Mouse (Mus musculus) midbrain, embryonic 14.5 days (tissue): ENCODE measurements around the gene Fgf22. TPM values are rescaled to one million over a fixed set of nuclear protein-coding genes. Genes with fewer than 3 reads are reported as not detected.

Experiments used
- ATAC-seq: fragments of 200-750 bp; cut with Nextera tagmentation; 2 replicates; pipeline ENCODE4 v1.8.0; 2017; ENCODE audit warnings: moderate number of reproducible peaks, moderate library complexity; ENCODE audit not compliant: low FRiP score, low TSS enrichment
- DNase-seq: peaks from one replicate; pipeline ENCODE4 v3.0.0-alpha.2; 2015
- H3K27ac ChIP-seq: fragments of 300-500 bp; sonication (generic); replicated peaks from 2 replicates; pipeline ENCODE4 v1.5.1; 2014; ENCODE audit warnings: mild to moderate bottlenecking, low read depth, low read length, moderate library complexity
- H3K27me3 ChIP-seq: fragments of 300-500 bp; sonication (generic); 2 replicates; pipeline ENCODE4 v1.6.1; 2014; ENCODE audit warnings: low read length, control low read depth, mixed read lengths; ENCODE audit not compliant: control insufficient read depth, insufficient read depth
- H3K36me3 ChIP-seq: fragments of 300-500 bp; sonication (generic); 2 replicates; pipeline ENCODE4 v1.6.1; 2014; ENCODE audit warnings: low read length, control low read depth; ENCODE audit not compliant: control insufficient read depth, insufficient read depth
- H3K4me1 ChIP-seq: fragments of 300-500 bp; sonication (generic); 2 replicates; pipeline ENCODE4 v1.6.1; 2014; ENCODE audit warnings: mild to moderate bottlenecking, antibody characterized with exemption, low read length, control low read depth; ENCODE audit not compliant: control insufficient read depth, insufficient read depth
- H3K4me2 ChIP-seq: fragments of 300-500 bp; sonication (generic); 2 replicates; pipeline ENCODE4 v1.6.1; 2014; ENCODE audit warnings: mild to moderate bottlenecking, low read length, moderate library complexity
- H3K4me3 ChIP-seq: fragments of 300-500 bp; sonication (generic); replicated peaks from 2 replicates; pipeline ENCODE4 v1.5.1; 2014; ENCODE audit warnings: low read depth, low read length
- H3K9ac ChIP-seq: fragments of 300-500 bp; sonication (generic); replicated peaks from 2 replicates; pipeline ENCODE4 v1.6.1; 2014; ENCODE audit warnings: mild to moderate bottlenecking, low read length, moderate library complexity
- H3K9me3 ChIP-seq: fragments of 300-500 bp; sonication (generic); 2 replicates; pipeline ENCODE4 v1.6.1; 2016; ENCODE audit warnings: low read length, control low read depth, mixed read lengths; ENCODE audit not compliant: control insufficient read depth
- WGBS: fragments of 180-500 bp; shearing (Covaris S2); extraction: QIAGEN DNeasy Blood & Tissue Kit; methylation state at CpG from one replicate; pipeline ENCODE4 v1.1.7; 2014; 5-methylcytosine and 5-hydroxymethylcytosine counted together
- polyA plus RNA-seq: library from polyadenylated mRNA; unstranded; fragments of >200 nt; fragmentation: Nextera tagmentation; extraction: Ambion mirVana; gene quantifications from 2 replicates; pipeline ENCODE4 v1.2.1, GENCODE M21; 2014

The Fgf22 gene
- polyA plus RNA-seq, 1 experiment from 2014 or later = 0.87 TPM

GRCm38 (mm10) chr10:79712499-79713126 lies 42.3 kb upstream of the Fgf22 start:
- Histone ChIP-seq H3K27me3 (peaks cover 27% of the 10 kb centered on the region), H3K36me3 (peaks cover 38% of the 10 kb centered on the region), H3K4me3 (no peak overlapping the region), H3K4me2 (no peak overlapping the region), H3K9me3 (no peaks in the 10 kb centered on the region), H3K27ac (no peak overlapping the region), H3K4me1 (0 out of 2 replicates have a peak, but pooled peaks cover under 1% of the 10 kb centered on the region), H3K9ac (no peak overlapping the region)
- ATAC-seq (0 out of 2 replicates have a peak, but pooled peaks have one; percentile 17), DNase-seq (peak; percentile 87)
- WGBS = 10% methylated on average over 4 of the region's 6 CpGs

GRCm38 (mm10) chr10:79713163-79713562 lies 41.7 kb upstream of the Fgf22 start:
- no peak overlapping the region for H3K9ac ChIP-seq
- DNase-seq = no peak
- no peak overlapping the region for H3K27ac ChIP-seq
- peaks cover 38% of the 10 kb centered on the region for H3K36me3 ChIP-seq
- WGBS = 47% methylated on average over 1 of the region's 1 CpGs
- H3K4me2 ChIP-seq = no peak overlapping the region
- ATAC-seq = no peak
- H3K4me1 ChIP-seq = 0 out of 2 replicates have a peak, but pooled peaks cover 2% of the 10 kb centered on the region
- H3K27me3 ChIP-seq = peaks cover 33% of the 10 kb centered on the region
- no peaks in the 10 kb centered on the region for H3K9me3 ChIP-seq
- H3K4me3 ChIP-seq = no peak overlapping the region

GRCm38 (mm10) chr10:79714996-79715395 lies 39.9 kb upstream of the Fgf22 start:
- 0 out of 2 replicates have a peak, but pooled peaks cover 2% of the 10 kb centered on the region for H3K4me1 ChIP-seq
- no peak overlapping the region for H3K9ac ChIP-seq
- WGBS = 57% methylated on average over 4 of the region's 4 CpGs
- peaks cover 22% of the 10 kb centered on the region for H3K36me3 ChIP-seq
- no peak overlapping the region for H3K4me3 ChIP-seq
- ATAC-seq = no peak
- no peak for DNase-seq
- no peak overlapping the region for H3K4me2 ChIP-seq
- peaks cover 49% of the 10 kb centered on the region for H3K27me3 ChIP-seq
- H3K27ac ChIP-seq = no peak overlapping the region
- no peaks in the 10 kb centered on the region for H3K9me3 ChIP-seq

GRCm38 (mm10) chr10:79716254-79716987 lies 38.5 kb upstream of the Fgf22 start, which contains the start of gene Hcn2:
Gene Hcn2 (plus strand): TSS chr10:79716634.
- Histone ChIP-seq H3K9ac (peak within 1 kb of the TSS; percentile 70), H3K36me3 (peaks cover 8% of the 10 kb centered on the region), H3K4me3 (peak within 1 kb of the TSS; percentile 57), H3K4me2 (peak within 1 kb of the TSS; percentile 84), H3K27me3 (peaks cover 49% of the 10 kb centered on the region), H3K4me1 (0 out of 2 replicates have a peak, but pooled peaks cover 2% of the 10 kb centered on the region), H3K27ac (0 out of 2 replicates have a peak within 1 kb of the TSS, but pooled peaks have one; percentile 13), H3K9me3 (no peaks in the 10 kb centered on the region)
- ATAC-seq (peak; percentile 51), DNase-seq (peak; percentile 72)
- 1% methylated on average over 61 of the region's 91 CpGs for WGBS

GRCm38 (mm10) chr10:79716988-79717355 lies 37.9 kb upstream of the Fgf22 start:
- Histone ChIP-seq H3K9ac (peak overlapping the region; percentile 70), H3K4me1 (0 out of 2 replicates have a peak, but pooled peaks cover 2% of the 10 kb centered on the region), H3K9me3 (no peaks in the 10 kb centered on the region), H3K36me3 (peaks cover 2% of the 10 kb centered on the region), H3K27me3 (peaks cover 49% of the 10 kb centered on the region), H3K4me2 (peak overlapping the region; percentile 84), H3K27ac (0 out of 2 replicates have a peak overlapping the region, but pooled peaks have one; percentile 13), H3K4me3 (peak overlapping the region; percentile 57)
- peak; percentile 64 for DNase-seq
- WGBS = 0% methylated on average over 32 of the region's 44 CpGs
- ATAC-seq = peak; percentile 12

- peak overlapping the region; percentile 84 for H3K4me2 ChIP-seq
- H3K4me3 ChIP-seq = peak overlapping the region; percentile 57
- 0 out of 2 replicates have a peak, but pooled peaks cover 2% of the 10 kb centered on the region for H3K4me1 ChIP-seq
- H3K9ac ChIP-seq = peak overlapping the region; percentile 70; the same call in 1 of the 2 replicates
- no peaks in the 10 kb centered on the region for H3K36me3 ChIP-seq
- no peak for ATAC-seq
- 3% methylated on average over 43 of the region's 43 CpGs for WGBS
- H3K27ac ChIP-seq = no peak overlapping the region
- peak; percentile 65 for DNase-seq
- peaks cover 49% of the 10 kb centered on the region for H3K27me3 ChIP-seq
- no peaks in the 10 kb centered on the region for H3K9me3 ChIP-seq
These were observed 37.1 kb upstream of the Fgf22 start for GRCm38 (mm10) chr10:79717640-79718357.

GRCm38 (mm10) chr10:79721089-79721488 lies 33.8 kb upstream of the Fgf22 start:
- Histone ChIP-seq H3K27me3 (peaks cover 34% of the 10 kb centered on the region), H3K4me1 (0 out of 2 replicates have a peak, but pooled peaks cover 2% of the 10 kb centered on the region), H3K9me3 (no peaks in the 10 kb centered on the region), H3K36me3 (no peaks in the 10 kb centered on the region), H3K9ac (no peak overlapping the region), H3K27ac (no peak overlapping the region), H3K4me3 (no peak overlapping the region), H3K4me2 (no peak overlapping the region)
- WGBS = 65% methylated on average over 5 of the region's 5 CpGs
- no peak for ATAC-seq
- DNase-seq = no peak

- 0 out of 2 replicates have a peak, but pooled peaks cover under 1% of the 10 kb centered on the region for H3K4me1 ChIP-seq
- no peaks in the 10 kb centered on the region for H3K9me3 ChIP-seq
- H3K9ac ChIP-seq = no peak overlapping the region
- ATAC-seq = no peak
- no peak overlapping the region for H3K4me2 ChIP-seq
- DNase-seq = no peak
- peaks cover 17% of the 10 kb centered on the region for H3K27me3 ChIP-seq
- no peaks in the 10 kb centered on the region for H3K36me3 ChIP-seq
- H3K4me3 ChIP-seq = no peak overlapping the region
- 48% methylated on average over 6 of the region's 6 CpGs for WGBS
- no peak overlapping the region for H3K27ac ChIP-seq
These were observed 31.8 kb upstream of the Fgf22 start for GRCm38 (mm10) chr10:79723047-79723446.
